Mouse (Mus musculus) neural tube, embryonic 15.5 days (tissue): ENCODE data around the gene Sphk1. TPM values are rescaled to one million over a fixed set of nuclear protein-coding genes. Genes with fewer than 3 reads are reported as not detected.

Experiments used
- ATAC-seq: fragments of 200-750 bp; cut with Nextera tagmentation; 2 replicates; pipeline ENCODE4 v1.8.0; 2017; ENCODE audit warnings: mild to moderate bottlenecking, moderate TSS enrichment, moderate library complexity; ENCODE audit not compliant: low FRiP score
- H3K27ac ChIP-seq: fragments of 300-500 bp; sonication (generic); replicated peaks from 2 replicates; pipeline ENCODE4 v1.5.1; 2015; ENCODE audit warnings: mild to moderate bottlenecking, inconsistent platforms
- H3K27me3 ChIP-seq: fragments of 300-500 bp; sonication (generic); replicated peaks from 2 replicates; pipeline ENCODE4 v1.6.1; 2015; ENCODE audit warnings: inconsistent platforms
- H3K36me3 ChIP-seq: fragments of 300-500 bp; sonication (generic); 2 replicates; pipeline ENCODE4 v1.6.1; 2015; ENCODE audit warnings: inconsistent platforms
- H3K4me1 ChIP-seq: fragments of 300-500 bp; sonication (generic); 2 replicates; pipeline ENCODE4 v1.6.1; 2015; ENCODE audit warnings: inconsistent platforms
- H3K4me2 ChIP-seq: fragments of 300-500 bp; sonication (generic); 2 replicates; pipeline ENCODE4 v1.6.1; 2015; ENCODE audit warnings: inconsistent platforms, mild to moderate bottlenecking, moderate library complexity
- H3K4me3 ChIP-seq: fragments of 300-500 bp; sonication (generic); replicated peaks from 2 replicates; pipeline ENCODE4 v1.5.1; 2015; ENCODE audit warnings: mild to moderate bottlenecking, inconsistent platforms
- H3K9ac ChIP-seq: fragments of 300-500 bp; sonication (generic); replicated peaks from 2 replicates; pipeline ENCODE4 v1.6.1; 2015; ENCODE audit warnings: mild to moderate bottlenecking, inconsistent platforms
- H3K9me3 ChIP-seq: fragments of 300-500 bp; sonication (generic); replicated peaks from 2 replicates; pipeline ENCODE4 v1.6.1; 2016; ENCODE audit warnings: inconsistent platforms
- WGBS: fragments of 180-500 bp; shearing (Covaris S2); methylation state at CpG from one replicate; pipeline ENCODE4 v1.1.7; 2015; ENCODE audit warnings: mixed read lengths; 5-methylcytosine and 5-hydroxymethylcytosine counted together
- polyA plus RNA-seq: library from polyadenylated mRNA; unstranded; fragments of >200 nt; fragmentation: Nextera tagmentation; extraction: Ambion mirVana; gene quantifications from 2 replicates; pipeline ENCODE4 v1.2.1, GENCODE M21; 2015

The Sphk1 gene
- polyA plus RNA-seq, 1 experiment from 2014 or later: 2.8 TPM

DNA sequence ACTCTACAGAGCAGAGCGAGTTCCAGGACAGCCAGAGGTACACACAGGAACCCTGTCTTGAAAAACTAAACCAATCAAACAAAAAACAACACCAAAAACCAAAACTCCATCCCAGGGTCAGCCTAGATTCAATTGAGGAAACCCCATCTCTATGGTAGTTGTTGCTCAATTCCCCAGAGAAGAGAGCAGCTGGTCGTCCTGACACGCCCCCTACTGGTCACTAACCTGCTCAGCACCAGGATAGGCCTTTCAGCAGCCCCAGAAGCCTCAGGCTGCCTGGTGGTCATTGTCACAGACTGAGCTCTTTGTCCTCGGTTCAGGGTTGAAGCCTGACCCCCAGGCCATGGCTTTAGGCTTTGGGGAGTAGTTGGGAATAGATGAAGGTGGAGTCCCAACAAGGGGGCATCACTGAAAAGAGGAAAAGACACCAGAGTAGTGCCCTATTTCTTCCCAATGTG, 36.9 kb upstream of the Sphk1 start, which contains the start of gene Prpsap1:
TSS of gene Prpsap1 (minus strand) at position 408 of the 458 bp plus-strand sequence.
- peaks cover 24% of the 10 kb centered on the region for H3K4me1 ChIP-seq
- ATAC-seq: no peak
- H3K9me3 ChIP-seq: no peaks in the 10 kb centered on the region
- H3K36me3 ChIP-seq: no peaks in the 10 kb centered on the region
- no peaks in the 10 kb centered on the region for H3K27me3 ChIP-seq
- no peak within 1 kb of the TSS for H3K4me3 ChIP-seq
- WGBS: 26% methylated on average over 4 of the region's 4 CpGs
- H3K27ac ChIP-seq: no peak within 1 kb of the TSS; the same call in 1 of the 2 replicates
- no peak within 1 kb of the TSS for H3K4me2 ChIP-seq
- no peak within 1 kb of the TSS for H3K9ac ChIP-seq

- Histone ChIP-seq H3K4me3 (no peak overlapping the region), H3K27me3 (no peaks in the 10 kb centered on the region), H3K4me2 (no peak overlapping the region), H3K9ac (no peak overlapping the region), H3K9me3 (no peaks in the 10 kb centered on the region), H3K4me1 (peaks cover 17% of the 10 kb centered on the region), H3K36me3 (no peaks in the 10 kb centered on the region), H3K27ac (no peak overlapping the region; the same call in 1 of the 2 replicates)
- ATAC-seq: no peak
- WGBS: 41% methylated on average over 13 of the region's 13 CpGs
Observed at GRCm38 (mm10) chr11:116494474-116495174, 36.1 kb upstream of the Sphk1 start.

- H3K9ac ChIP-seq: no peak overlapping the region
- WGBS: 90% methylated on average over 4 of the region's 4 CpGs
Observed at GRCm38 (mm10) chr11:116497313-116497712, 33.4 kb upstream of the Sphk1 start.

GRCm38 (mm10) chr11:116498596-116498995, 32.1 kb upstream of the Sphk1 start:
- no peaks in the 10 kb centered on the region for H3K9me3 ChIP-seq
- H3K27me3 ChIP-seq: no peaks in the 10 kb centered on the region
- H3K9ac ChIP-seq: no peak overlapping the region
- 27% methylated on average over 34 of the region's 34 CpGs for WGBS
- peaks cover 19% of the 10 kb centered on the region for H3K4me1 ChIP-seq
- peak overlapping the region; percentile 54 for H3K4me2 ChIP-seq
- no peak for ATAC-seq
- peak overlapping the region; percentile 25 for H3K4me3 ChIP-seq
- no peaks in the 10 kb centered on the region for H3K36me3 ChIP-seq
- no peak overlapping the region for H3K27ac ChIP-seq

More at GRCm38 (mm10) chr11:116497313-116497712, 33.4 kb upstream of the Sphk1 start:
- Histone ChIP-seq H3K4me2 (no peak overlapping the region), H3K27me3 (no peaks in the 10 kb centered on the region), H3K9me3 (no peaks in the 10 kb centered on the region), H3K36me3 (no peaks in the 10 kb centered on the region), H3K27ac (no peak overlapping the region), H3K4me3 (no peak overlapping the region), H3K4me1 (peaks cover 19% of the 10 kb centered on the region)
- no peak for ATAC-seq

- ATAC-seq: no peak
- no peaks in the 10 kb centered on the region for H3K27me3 ChIP-seq
- H3K4me3 ChIP-seq: no peak overlapping the region
Observed at GRCm38 (mm10) chr11:116499018-116499417, 31.7 kb upstream of the Sphk1 start.

DNA sequence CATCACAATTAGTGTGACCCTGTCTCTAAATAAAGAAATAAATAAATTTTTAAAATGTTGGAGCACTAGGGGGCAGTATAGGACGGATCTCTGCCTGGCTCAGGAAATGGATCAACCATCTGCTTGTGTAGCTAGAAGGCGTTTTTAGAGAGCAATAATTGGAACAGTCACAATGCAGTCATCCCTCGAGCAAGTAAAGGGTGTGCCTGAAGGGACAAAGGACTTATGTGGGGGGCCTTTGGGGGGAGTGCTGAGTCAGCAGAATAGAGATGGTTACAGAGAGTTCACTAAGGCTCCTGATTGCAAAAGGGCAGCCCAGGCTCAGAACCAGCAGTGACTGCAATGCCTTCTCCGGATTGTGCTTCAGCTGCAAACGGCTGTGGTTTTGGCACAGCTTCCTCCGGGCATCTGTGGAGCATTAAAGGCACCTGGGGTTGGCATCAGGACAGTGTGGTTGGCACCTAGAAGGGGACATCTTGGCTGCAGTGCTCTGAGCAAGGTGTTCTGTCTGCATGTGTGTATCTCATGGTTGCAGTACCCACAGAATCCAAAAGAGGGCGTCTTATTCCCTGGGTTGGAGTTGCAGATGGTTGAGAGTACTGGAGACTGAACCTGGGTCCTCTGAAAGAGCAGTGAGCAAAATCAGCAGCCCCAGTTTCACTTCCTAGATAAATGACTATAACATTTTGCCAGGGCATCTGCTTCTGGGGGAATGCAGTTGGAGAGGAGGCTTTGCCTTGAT, 29.5 kb upstream of the Sphk1 start:
- no peaks in the 10 kb centered on the region for H3K9me3 ChIP-seq
- peaks cover 11% of the 10 kb centered on the region for H3K4me1 ChIP-seq
- 18% methylated on average over 7 of the region's 7 CpGs for WGBS
- no peak overlapping the region for H3K4me2 ChIP-seq
- ATAC-seq: no peak; the same call in 1 of the 2 replicates
- H3K9ac ChIP-seq: no peak overlapping the region
- no peaks in the 10 kb centered on the region for H3K27me3 ChIP-seq
- H3K4me3 ChIP-seq: no peak overlapping the region
- H3K36me3 ChIP-seq: no peaks in the 10 kb centered on the region
- 0 out of 2 replicates have a peak overlapping the region, but pooled peaks have one; percentile 48 for H3K27ac ChIP-seq

More at GRCm38 (mm10) chr11:116499018-116499417, 31.7 kb upstream of the Sphk1 start:
- Histone ChIP-seq H3K9ac (no peak overlapping the region), H3K4me1 (peaks cover 19% of the 10 kb centered on the region), H3K36me3 (no peaks in the 10 kb centered on the region), H3K27ac (no peak overlapping the region), H3K9me3 (no peaks in the 10 kb centered on the region), H3K4me2 (peak overlapping the region; percentile 54)
- 45% methylated on average over 6 of the region's 6 CpGs for WGBS

GRCm38 (mm10) chr11:116504516-116504915, 26.2 kb upstream of the Sphk1 start:
- Histone ChIP-seq H3K27me3 (no peaks in the 10 kb centered on the region), H3K9me3 (no peaks in the 10 kb centered on the region), H3K27ac (no peak overlapping the region), H3K36me3 (no peaks in the 10 kb centered on the region), H3K4me3 (no peak overlapping the region), H3K4me2 (no peak overlapping the region), H3K4me1 (peaks cover 7% of the 10 kb centered on the region), H3K9ac (no peak overlapping the region)
- ATAC-seq: no peak
- WGBS: 90% methylated on average over 17 of the region's 17 CpGs

GRCm38 (mm10) chr11:116505573-116505972, 25.2 kb upstream of the Sphk1 start:
- Histone ChIP-seq H3K27ac (no peak overlapping the region), H3K9ac (no peak overlapping the region), H3K4me3 (no peak overlapping the region), H3K9me3 (no peaks in the 10 kb centered on the region), H3K4me2 (no peak overlapping the region), H3K4me1 (peaks cover 7% of the 10 kb centered on the region), H3K27me3 (no peaks in the 10 kb centered on the region), H3K36me3 (no peaks in the 10 kb centered on the region)
- no peak for ATAC-seq
- 79% methylated on average over 5 of the region's 5 CpGs for whole genome bisulfite sequencing

GRCm38 (mm10) chr11:116506151-116506875, 24.4 kb upstream of the Sphk1 start:
- no peaks in the 10 kb centered on the region for H3K27me3 ChIP-seq
- H3K4me1 ChIP-seq: no peaks in the 10 kb centered on the region
- H3K36me3 ChIP-seq: no peaks in the 10 kb centered on the region
- no peak overlapping the region for H3K4me2 ChIP-seq
- H3K9ac ChIP-seq: no peak overlapping the region
- ATAC-seq: no peak
- H3K9me3 ChIP-seq: no peaks in the 10 kb centered on the region
- WGBS: 81% methylated on average over 17 of the region's 17 CpGs
- H3K4me3 ChIP-seq: no peak overlapping the region
- no peak overlapping the region for H3K27ac ChIP-seq

DNA sequence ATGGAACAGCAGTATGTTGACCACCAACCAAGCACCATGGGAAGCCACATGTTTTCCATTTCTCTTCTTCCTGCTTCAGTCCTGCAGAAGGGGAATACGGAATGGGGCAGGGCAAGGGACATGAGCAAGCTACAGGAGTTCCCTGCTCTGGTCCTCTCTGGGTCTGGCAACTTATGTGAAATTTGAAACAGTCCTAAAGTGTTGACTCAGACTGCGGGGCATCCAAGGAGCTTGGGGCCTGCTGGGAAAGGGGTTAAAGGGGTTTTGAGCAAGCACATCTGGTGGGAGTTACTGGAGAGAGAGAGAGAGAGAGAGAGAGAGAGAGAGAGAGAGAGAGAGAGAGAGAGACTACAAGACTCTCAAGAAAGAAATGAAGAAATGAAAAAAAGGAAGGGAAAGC, 22.0 kb upstream of the Sphk1 start:
- no peak for ATAC-seq
- Histone ChIP-seq H3K4me1 (no peaks in the 10 kb centered on the region), H3K9me3 (no peaks in the 10 kb centered on the region), H3K36me3 (no peaks in the 10 kb centered on the region), H3K9ac (no peak overlapping the region), H3K27me3 (no peaks in the 10 kb centered on the region), H3K27ac (no peak overlapping the region), H3K4me2 (no peak overlapping the region), H3K4me3 (no peak overlapping the region)
- WGBS: 65% methylated on average over 2 of the region's 2 CpGs

DNA sequence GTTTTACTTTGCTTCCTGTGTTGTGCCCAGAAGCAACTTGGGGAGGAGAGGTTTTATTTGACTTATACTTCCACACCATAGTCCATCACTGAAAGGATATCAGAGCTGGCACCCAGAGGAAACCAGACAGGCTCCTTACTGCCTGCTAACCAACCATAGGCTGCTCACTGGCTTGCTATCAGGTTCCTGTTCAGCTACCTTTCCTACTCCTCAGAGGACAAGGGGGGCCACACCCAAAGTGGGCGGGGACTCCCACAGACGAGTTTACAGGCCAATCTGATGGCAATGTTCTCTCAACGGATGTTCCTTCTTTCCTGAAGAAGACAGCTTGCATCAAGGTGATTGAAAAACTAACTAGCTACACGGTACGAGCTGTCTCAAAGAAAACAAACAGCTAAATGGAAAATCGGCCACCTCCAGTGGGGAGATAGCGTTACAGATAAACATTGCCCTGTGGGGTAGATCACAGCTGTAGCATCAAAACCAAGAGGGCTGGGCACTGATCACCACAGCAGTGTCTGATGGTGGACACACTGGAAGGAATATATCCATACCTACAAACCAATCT, 19.3 kb upstream of the Sphk1 start:
- WGBS: 71% methylated on average over 7 of the region's 7 CpGs
- no peak overlapping the region for H3K4me3 ChIP-seq
- no peak overlapping the region for H3K9ac ChIP-seq
- H3K27me3 ChIP-seq: no peaks in the 10 kb centered on the region
- no peak overlapping the region for H3K4me2 ChIP-seq
- H3K4me1 ChIP-seq: peaks cover 6% of the 10 kb centered on the region
- no peak overlapping the region for H3K27ac ChIP-seq
- H3K9me3 ChIP-seq: no peaks in the 10 kb centered on the region
- H3K36me3 ChIP-seq: no peaks in the 10 kb centered on the region
- ATAC-seq: no peak
